Mouse (Mus musculus) liver, embryonic 14.5 days (tissue): ENCODE measurements around the gene Hoxa7. TPM values are rescaled to one million over a fixed set of nuclear protein-coding genes. Genes with fewer than 3 reads are reported as not detected.

Source experiments
- ATAC-seq: fragments of 200-750 bp; cut with Nextera tagmentation; 2 replicates; pipeline ENCODE4 v1.8.0; 2017; ENCODE audit warnings: moderate number of reproducible peaks, mild to moderate bottlenecking, moderate library complexity; ENCODE audit not compliant: insufficient read depth
- DNase-seq, 3 experiments: peaks; one replicate each; pipeline ENCODE4 v3.0.0-alpha.2; 2012 to 2013; ENCODE audit warnings: low read depth in 3 of 3, low spot score in 3 of 3
- H3K27ac ChIP-seq: fragments of 300-500 bp; sonication (generic); 2 replicates; pipeline ENCODE4 v1.5.1; 2014; ENCODE audit warnings: moderate library complexity, mild to moderate bottlenecking, control low read depth, inconsistent platforms
- H3K27me3 ChIP-seq: fragments of 300-500 bp; sonication (generic); 2 replicates; pipeline ENCODE4 v1.6.1; 2014; ENCODE audit warnings: mild to moderate bottlenecking, low read length, moderate library complexity; ENCODE audit not compliant: control insufficient read depth, insufficient read depth
- H3K36me3 ChIP-seq: fragments of 300-500 bp; sonication (generic); replicated peaks from 2 replicates; pipeline ENCODE4 v1.6.1; 2014; ENCODE audit warnings: low read depth; ENCODE audit not compliant: control insufficient read depth, insufficient read depth
- H3K4me1 ChIP-seq, 2 experiments: fragments of 200-500 bp in 1 of 2; fragments of 300-500 bp in 1 of 2; sonication (generic) in 1 of 2; replicated peaks; 2 replicates each; pipeline ENCODE4 v1.6.1; 2012 to 2014; ENCODE audit warnings: antibody characterized with exemption in 1 of 2, inconsistent platforms in 1 of 2, low read length in 1 of 2; ENCODE audit not compliant: control insufficient read depth in 2 of 2, insufficient read depth in 2 of 2
- H3K4me2 ChIP-seq: fragments of 300-500 bp; sonication (generic); 2 replicates; pipeline ENCODE4 v1.6.1; 2014; ENCODE audit warnings: low read depth, mild to moderate bottlenecking, control low read depth, moderate library complexity
- H3K4me3 ChIP-seq, 2 experiments: fragments of 200-500 bp in 1 of 2; fragments of 300-500 bp in 1 of 2; sonication (generic) in 1 of 2; 2 replicates each; pipeline ENCODE4 v1.5.1; 2012 to 2014; ENCODE audit warnings: low read depth in 2 of 2, low read length in 2 of 2, mild to moderate bottlenecking in 2 of 2, control low read depth in 1 of 2, inconsistent platforms in 1 of 2, moderate library complexity in 1 of 2; ENCODE audit not compliant: insufficient read depth in 1 of 2
- H3K9ac ChIP-seq: fragments of 300-500 bp; sonication (generic); replicated peaks from 2 replicates; pipeline ENCODE4 v1.6.1; 2014; ENCODE audit warnings: mild to moderate bottlenecking, control low read depth, moderate library complexity
- H3K9me3 ChIP-seq: fragments of 300-500 bp; sonication (generic); 2 replicates; pipeline ENCODE4 v1.6.1; 2016; ENCODE audit warnings: low read length, mixed read lengths; ENCODE audit not compliant: control insufficient read depth
- CTCF ChIP-seq: IDR thresholded peaks from 2 replicates; pipeline ENCODE4 v1.5.1; 2016; ENCODE audit warnings: antibody characterized with exemption, low read depth, control low read depth
- EP300 ChIP-seq: IDR thresholded peaks from 2 replicates; pipeline ENCODE4 v1.6.1; 2016; ENCODE audit warnings: antibody characterized with exemption, low read depth
- WGBS: fragments of 180-500 bp; shearing (Covaris S2); extraction: QIAGEN DNeasy Blood & Tissue Kit; methylation state at CpG from one replicate; pipeline ENCODE4 v1.1.7; 2014; ENCODE audit not compliant: insufficient replicate concordance; 5-methylcytosine and 5-hydroxymethylcytosine counted together
- polyA plus RNA-seq, 2 experiments: library from polyadenylated mRNA; depleted of rRNA in 1 of 2; stranded (reverse) in 1 of 2; unstranded in 1 of 2; fragments of >200 nt; fragmentation: Nextera tagmentation in 1 of 2; extraction: Ambion mirVana in 1 of 2; gene quantifications; 2 replicates each; pipeline versions ENCODE4 v1.2.1 to v1.2.3; 2012 to 2014

Gene Hoxa7
- polyA plus RNA-seq, 2 experiments = 0.23 to 0.26 TPM

DNA sequence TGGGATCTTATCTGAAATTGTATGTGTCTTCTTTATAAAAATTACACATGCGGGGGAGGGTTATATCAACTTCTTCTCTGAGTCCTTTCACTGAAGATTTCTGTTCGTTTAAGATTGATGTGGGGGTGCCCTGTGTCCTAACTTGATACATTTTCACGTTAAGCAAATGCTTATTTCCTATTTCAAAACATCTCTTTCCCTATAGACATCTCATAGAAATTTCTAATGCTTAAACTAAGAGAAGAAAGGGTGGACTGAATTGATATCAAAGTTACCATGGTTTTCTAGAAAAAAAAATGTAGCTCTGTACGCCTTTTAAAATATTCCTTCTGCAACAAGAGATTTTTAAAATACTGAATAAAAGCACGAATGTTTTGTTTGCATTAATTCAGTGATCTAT is 45.6 kb upstream of the Hoxa7 start:
- no peaks in the 10 kb centered on the region for H3K9me3 ChIP-seq
- no peak for TF ChIP-seq CTCF
- no peak for TF ChIP-seq EP300
- DNase-seq = no peak
- peaks cover 93% of the 10 kb centered on the region for H3K27me3 ChIP-seq
- no peak overlapping the region for H3K27ac ChIP-seq
- H3K4me1 ChIP-seq = no peaks in the 10 kb centered on the region
- no peak overlapping the region for H3K4me2 ChIP-seq
- no peak overlapping the region for H3K4me3 ChIP-seq
- no peaks in the 10 kb centered on the region for H3K36me3 ChIP-seq
- H3K9ac ChIP-seq = no peak overlapping the region
- 17% methylated on average over 5 of the region's 5 CpGs for WGBS
- ATAC-seq = no peak

- DNase-seq (no peak), ATAC-seq (no peak)
- Histone ChIP-seq H3K4me2 (no peak overlapping the region), H3K9me3 (no peaks in the 10 kb centered on the region), H3K9ac (no peak overlapping the region), H3K27me3 (peaks cover 96% of the 10 kb centered on the region), H3K27ac (no peak overlapping the region), H3K4me3 (no peak overlapping the region), H3K36me3 (no peaks in the 10 kb centered on the region), H3K4me1 (no peaks in the 10 kb centered on the region)
- 3% methylated on average over 9 of the region's 9 CpGs for WGBS
- TF ChIP-seq CTCF = no peak
- TF ChIP-seq EP300 = no peak
Observed at GRCm38 (mm10) chr6:52266666-52266985, 45.0 kb upstream of the Hoxa7 start.

GRCm38 (mm10) chr6:52265913-52266665 is 44.4 kb upstream of the Hoxa7 start:
- no peak overlapping the region for H3K9ac ChIP-seq
- H3K4me2 ChIP-seq = no peak overlapping the region
- no peak for DNase-seq
- H3K4me1 ChIP-seq = no peaks in the 10 kb centered on the region
- WGBS = 1% methylated on average over 19 of the region's 19 CpGs
- TF ChIP-seq EP300 = no peak
- no peak for TF ChIP-seq CTCF
- no peaks in the 10 kb centered on the region for H3K36me3 ChIP-seq
- H3K4me3 ChIP-seq = no peak overlapping the region
- H3K9me3 ChIP-seq = no peaks in the 10 kb centered on the region
- H3K27me3 ChIP-seq = peaks cover 99% of the 10 kb centered on the region
- no peak overlapping the region for H3K27ac ChIP-seq
- ATAC-seq = no peak

DNA sequence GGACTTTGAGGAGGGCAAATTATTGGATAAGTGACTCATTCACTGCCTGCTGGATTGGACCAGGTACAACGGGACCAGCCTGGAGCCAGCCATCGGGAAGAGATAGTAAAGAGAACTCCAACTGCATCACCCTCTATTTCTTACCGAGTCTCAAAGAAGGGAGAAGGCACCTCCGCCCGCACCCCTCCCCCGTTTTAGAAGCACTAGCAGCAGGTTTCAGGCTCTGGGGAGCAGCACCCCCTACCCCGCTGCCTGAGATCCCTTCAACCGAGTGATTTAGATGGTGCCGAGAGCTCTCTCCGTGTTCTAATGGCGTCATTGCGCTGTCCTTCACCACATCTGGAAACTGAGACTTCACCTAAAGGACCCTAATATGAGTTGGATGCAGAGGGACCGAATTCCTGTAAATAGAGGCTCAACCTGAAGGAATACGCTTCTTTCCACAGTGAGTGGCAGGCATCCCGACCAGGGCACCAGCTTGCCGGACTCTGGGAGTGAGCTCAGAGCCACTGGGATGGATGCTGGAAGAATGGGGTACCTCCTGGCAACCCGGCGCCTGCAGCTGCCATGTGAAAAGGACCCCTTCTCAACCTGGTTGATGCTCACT is 43.8 kb upstream of the Hoxa7 start:
- WGBS = 5% methylated on average over 18 of the region's 18 CpGs

DNA sequence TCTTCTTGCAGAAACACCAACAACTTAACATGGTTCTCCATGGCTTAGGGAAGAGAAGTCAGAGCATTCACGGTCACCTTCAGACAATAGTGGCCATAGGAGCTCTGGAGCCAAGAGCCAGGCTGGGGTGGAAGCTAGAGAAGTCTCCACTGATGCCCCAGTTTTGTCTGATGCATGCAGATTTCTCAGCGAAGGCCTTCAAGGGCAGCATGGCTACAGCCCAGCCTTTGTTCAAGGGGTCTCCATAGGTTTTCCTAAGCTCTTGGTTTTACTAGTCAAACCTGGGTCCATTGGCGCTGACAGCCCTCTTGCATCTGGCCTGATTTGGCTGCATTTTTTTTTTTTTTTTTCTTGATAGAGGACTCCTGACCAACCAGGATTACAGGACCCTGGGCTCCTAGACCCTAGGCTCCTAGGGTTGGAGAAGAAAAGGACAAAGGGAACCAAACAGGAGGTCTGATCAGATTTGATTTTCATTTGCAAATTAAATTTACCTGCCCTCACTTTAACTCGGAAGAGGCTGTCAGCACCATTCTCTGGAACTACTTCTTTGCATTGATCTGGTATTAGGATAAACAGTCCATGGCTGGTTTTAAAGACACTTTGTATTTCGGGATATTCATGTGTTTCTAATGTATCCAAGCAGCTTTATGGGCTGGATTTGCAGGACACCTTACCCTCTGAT is 42.6 kb upstream of the Hoxa7 start:
- Histone ChIP-seq H3K4me3 (no peak overlapping the region), H3K4me1 (no peaks in the 10 kb centered on the region), H3K9me3 (no peaks in the 10 kb centered on the region), H3K27ac (no peak overlapping the region), H3K4me2 (no peak overlapping the region), H3K27me3 (peaks cover 99% of the 10 kb centered on the region), H3K9ac (no peak overlapping the region), H3K36me3 (no peaks in the 10 kb centered on the region)
- ATAC-seq (no peak), DNase-seq (no peak)
- 4% methylated on average over 5 of the region's 5 CpGs for WGBS
- TF ChIP-seq CTCF = no peak
- TF ChIP-seq EP300 = no peak

More for the DNA sequence above, 43.8 kb upstream of the Hoxa7 start:
- no peak overlapping the region for H3K9ac ChIP-seq
- H3K4me3 ChIP-seq = no peak overlapping the region
- DNase-seq (no peak), ATAC-seq (no peak)
- TF ChIP-seq EP300 (no peak), CTCF (no peak)
- peaks cover 99% of the 10 kb centered on the region for H3K27me3 ChIP-seq
- no peak overlapping the region for H3K27ac ChIP-seq
- no peaks in the 10 kb centered on the region for H3K36me3 ChIP-seq
- H3K4me2 ChIP-seq = no peak overlapping the region
- H3K4me1 ChIP-seq = no peaks in the 10 kb centered on the region
- H3K9me3 ChIP-seq = no peaks in the 10 kb centered on the region
